Mouse (Mus musculus): ENCODE results near the gene Tesk1. TPM values are rescaled to one million over a fixed set of nuclear protein-coding genes. Genes with fewer than 3 reads are reported as not detected.
"Not testable (repeated sequence)": the region's sequence is repeated elsewhere in the genome, so short reads cannot be mapped to it uniquely, and the experiment has no call there.

Gene Tesk1
- total RNA-seq, 4 experiments from 2014 or later = 91.7 to 98.0 (median 95.6) TPM

- DNase-seq (ENCODE audit: low spot score in 2 of 2) = no peak
Observed at GRCm38 (mm10) chr4:43453413-43453812, 11.7 kb downstream of the Tesk1 start.

GRCm38 (mm10) chr4:43454041-43454836, 12.5 kb downstream of the Tesk1 start, which contains the start of gene Cd72:
Gene Cd72 (minus strand): TSS chr4:43454628.
- no peak for DNase-seq (ENCODE audit: low spot score in 2 of 2)

- DNase-seq (ENCODE audit: low spot score in 2 of 2) = no peak
Observed at GRCm38 (mm10) chr4:43456470-43456869, 14.7 kb downstream of the Tesk1 start.

GRCm38 (mm10) chr4:43457124-43457523, 15.4 kb downstream of the Tesk1 start:
- DNase-seq (ENCODE audit: low spot score in 2 of 2) = no peak

GRCm38 (mm10) chr4:43463102-43463501, 21.4 kb downstream of the Tesk1 start:
- DNase-seq (ENCODE audit: low spot score in 2 of 2) = no peak

GRCm38 (mm10) chr4:43465935-43466334, 24.2 kb downstream of the Tesk1 start:
- no peak for DNase-seq (ENCODE audit: low spot score in 2 of 2)

GRCm38 (mm10) chr4:43466872-43467271, 25.1 kb downstream of the Tesk1 start:
- DNase-seq (ENCODE audit: low spot score in 2 of 2) = no peak

GRCm38 (mm10) chr4:43470301-43470700, 28.6 kb downstream of the Tesk1 start:
- no peak for DNase-seq (ENCODE audit: low spot score in 2 of 2)

- DNase-seq (ENCODE audit: low spot score in 2 of 2) = no peak
Observed at GRCm38 (mm10) chr4:43473636-43474035, 31.9 kb downstream of the Tesk1 start.

- no peak for DNase-seq (ENCODE audit: low spot score in 2 of 2)
Observed at GRCm38 (mm10) chr4:43476604-43477003, 34.9 kb downstream of the Tesk1 start.

- DNase-seq (ENCODE audit: low spot score in 2 of 2) = peak; percentile 65 to 84
Observed at GRCm38 (mm10) chr4:43477857-43478533, 36.3 kb downstream of the Tesk1 start.

GRCm38 (mm10) chr4:43478534-43478858, 36.8 kb downstream of the Tesk1 start:
- no peak for DNase-seq (ENCODE audit: low spot score in 2 of 2)

GRCm38 (mm10) chr4:43478906-43479832, 37.4 kb downstream of the Tesk1 start:
- no peak for DNase-seq (ENCODE audit: low spot score in 2 of 2)

- no peak for DNase-seq (ENCODE audit: low spot score in 2 of 2)
Observed at GRCm38 (mm10) chr4:43480985-43481384, 39.2 kb downstream of the Tesk1 start.

- DNase-seq (ENCODE audit: low spot score in 2 of 2) = no peak
Observed at GRCm38 (mm10) chr4:43481894-43482456, 40.2 kb downstream of the Tesk1 start.

GRCm38 (mm10) chr4:43482591-43482990, 40.9 kb downstream of the Tesk1 start:
- no peak for DNase-seq (ENCODE audit: low spot score in 2 of 2)

GRCm38 (mm10) chr4:43483535-43484091, 41.9 kb downstream of the Tesk1 start, which contains the start of gene Sit1:
Gene Sit1 (minus strand): TSS chr4:43483734.
- DNase-seq (ENCODE audit: low spot score in 2 of 2) = no peak

- DNase-seq (ENCODE audit: low spot score in 2 of 2) = not testable (repeated sequence)
Observed at GRCm38 (mm10) chr4:43485666-43486065, 43.9 kb downstream of the Tesk1 start.

GRCm38 (mm10) chr4:43489611-43490010, 47.9 kb downstream of the Tesk1 start:
- DNase-seq (ENCODE audit: low spot score in 2 of 2) = no peak

GRCm38 (mm10) chr4:43490801-43491200, 49.1 kb downstream of the Tesk1 start:
- no peak for DNase-seq (ENCODE audit: low spot score in 2 of 2)
